Mouse (Mus musculus) hindbrain, embryonic 14.5 days (tissue): ENCODE measurements at regions not wholly inside any gene's neighbourhood (a gene's known extent, or its start where the extent isn't known, plus 50 kb on each side); places are given as distances from the start of the nearest gene placed in this dataset.

Source experiments
- ATAC-seq: fragments of 200-750 bp; cut with Nextera tagmentation; 2 replicates; pipeline ENCODE4 v1.8.0; 2017; ENCODE audit warnings: moderate number of reproducible peaks, mild to moderate bottlenecking, moderate TSS enrichment, moderate library complexity; ENCODE audit not compliant: low FRiP score
- DNase-seq: peaks from one replicate; pipeline ENCODE4 v3.0.0-alpha.2; 2015; ENCODE audit warnings: low spot score
- H3K27ac ChIP-seq: fragments of 300-500 bp; sonication (generic); 2 replicates; pipeline ENCODE4 v1.5.1; 2014; ENCODE audit warnings: mild to moderate bottlenecking, moderate library complexity
- H3K27me3 ChIP-seq: fragments of 300-500 bp; sonication (generic); 2 replicates; pipeline ENCODE4 v1.6.1; 2014; ENCODE audit warnings: mild to moderate bottlenecking, low read length, mixed read lengths; ENCODE audit not compliant: control insufficient read depth, insufficient read depth
- H3K36me3 ChIP-seq: fragments of 300-500 bp; sonication (generic); replicated peaks from 2 replicates; pipeline ENCODE4 v1.6.1; 2014; ENCODE audit not compliant: control insufficient read depth, insufficient read depth
- H3K4me1 ChIP-seq: fragments of 300-500 bp; sonication (generic); replicated peaks from 2 replicates; pipeline ENCODE4 v1.6.1; 2014; ENCODE audit warnings: antibody characterized with exemption, low read length, mixed read lengths; ENCODE audit not compliant: control insufficient read depth, insufficient read depth
- H3K4me2 ChIP-seq: fragments of 300-500 bp; sonication (generic); replicated peaks from 2 replicates; pipeline ENCODE4 v1.6.1; 2014; ENCODE audit warnings: mild to moderate bottlenecking, moderate library complexity
- H3K4me3 ChIP-seq: fragments of 300-500 bp; sonication (generic); replicated peaks from 2 replicates; pipeline ENCODE4 v1.5.1; 2014; ENCODE audit warnings: mild to moderate bottlenecking, low read length
- H3K9ac ChIP-seq: fragments of 300-500 bp; sonication (generic); 2 replicates; pipeline ENCODE4 v1.6.1; 2014
- H3K9me3 ChIP-seq: fragments of 300-500 bp; sonication (generic); 2 replicates; pipeline ENCODE4 v1.6.1; 2016; ENCODE audit warnings: low read length; ENCODE audit not compliant: control insufficient read depth
- WGBS: fragments of 180-500 bp; shearing (Covaris S2); extraction: QIAGEN DNeasy Blood & Tissue Kit; methylation state at CpG from one replicate; pipeline ENCODE4 v1.1.7; 2014; 5-methylcytosine and 5-hydroxymethylcytosine counted together

- peak; percentile 62; the same call in 1 of the 2 replicates for ATAC-seq
- H3K36me3 ChIP-seq, result no peaks in the 10 kb centered on the region
- H3K27ac ChIP-seq, result no peak overlapping the region
- no peak overlapping the region for H3K9ac ChIP-seq
- H3K27me3 ChIP-seq, result peaks cover 32% of the 10 kb centered on the region
- no peaks in the 10 kb centered on the region; the same call in 1 of the 2 replicates for H3K4me1 ChIP-seq
- no peak overlapping the region for H3K4me3 ChIP-seq
- WGBS, result 30% methylated on average over 8 of the region's 8 CpGs
- no peak for DNase-seq
- H3K4me2 ChIP-seq, result no peak overlapping the region
- no peaks in the 10 kb centered on the region for H3K9me3 ChIP-seq
These were observed 78.1 kb downstream of the Fam204a start for GRCm38 (mm10) chr19:60148313-60148965.

DNA sequence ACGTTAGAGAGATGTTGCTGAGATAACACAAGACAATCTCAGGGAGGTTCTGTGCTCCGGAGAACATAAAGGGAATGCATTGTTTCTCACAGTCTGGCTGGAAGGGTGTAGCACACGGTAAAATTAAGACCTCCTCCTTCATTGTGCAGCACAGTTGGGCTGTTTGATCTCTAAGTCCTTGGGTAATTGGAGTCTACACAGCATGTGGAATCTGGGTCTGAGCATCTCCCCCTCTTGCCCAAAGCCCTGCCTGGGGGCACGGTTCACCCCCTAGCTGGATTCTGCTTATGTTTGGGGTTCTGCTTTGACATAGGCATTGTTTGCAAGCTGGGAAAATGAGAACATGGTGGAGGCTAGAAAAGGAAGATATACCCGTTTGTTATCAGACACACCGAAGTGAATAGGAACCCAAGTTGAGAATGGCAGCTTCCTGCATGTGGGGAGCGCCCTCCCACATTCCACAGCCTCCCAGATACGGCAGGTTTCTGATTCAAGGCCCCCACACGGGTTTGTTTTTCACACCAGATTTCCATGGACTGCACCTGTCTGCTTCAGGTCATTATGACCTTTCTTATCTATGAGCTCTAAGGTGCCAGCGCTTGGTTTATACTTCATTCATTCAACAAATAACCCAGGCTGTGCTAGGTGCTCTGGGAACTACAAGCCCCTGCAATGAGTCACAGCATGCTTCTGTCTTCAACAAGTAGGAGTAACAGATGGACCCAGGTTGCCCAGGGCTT is 79.9 kb downstream of the Fam204a start:
- WGBS, result 41% methylated on average over 10 of the region's 10 CpGs
- no peak for ATAC-seq
- no peak overlapping the region for H3K27ac ChIP-seq
- peaks cover 32% of the 10 kb centered on the region for H3K27me3 ChIP-seq
- no peaks in the 10 kb centered on the region for H3K9me3 ChIP-seq
- DNase-seq, result no peak
- no peaks in the 10 kb centered on the region; the same call in 1 of the 2 replicates for H3K4me1 ChIP-seq
- H3K9ac ChIP-seq, result no peak overlapping the region
- no peak overlapping the region for H3K4me2 ChIP-seq
- H3K36me3 ChIP-seq, result no peaks in the 10 kb centered on the region
- H3K4me3 ChIP-seq, result no peak overlapping the region

GRCm38 (mm10) chr19:60145242-60145641 is 81.3 kb downstream of the Fam204a start:
- no peak overlapping the region for H3K27ac ChIP-seq
- no peak for ATAC-seq
- no peak overlapping the region for H3K9ac ChIP-seq
- H3K4me1 ChIP-seq, result no peaks in the 10 kb centered on the region; the same call in 1 of the 2 replicates
- H3K27me3 ChIP-seq, result peaks cover 32% of the 10 kb centered on the region
- no peak overlapping the region for H3K4me2 ChIP-seq
- H3K4me3 ChIP-seq, result no peak overlapping the region
- DNase-seq, result no peak
- no peaks in the 10 kb centered on the region for H3K9me3 ChIP-seq
- H3K36me3 ChIP-seq, result no peaks in the 10 kb centered on the region
- WGBS, result 93% methylated on average over 5 of the region's 5 CpGs

- H3K4me1 ChIP-seq, result no peaks in the 10 kb centered on the region; the same call in 1 of the 2 replicates
- 12% methylated on average over 20 of the region's 20 CpGs for WGBS
- H3K9ac ChIP-seq, result no peak overlapping the region
- peaks cover 32% of the 10 kb centered on the region for H3K27me3 ChIP-seq
- peak overlapping the region; percentile 12; the same call in 1 of the 2 replicates for H3K4me3 ChIP-seq
- no peaks in the 10 kb centered on the region for H3K9me3 ChIP-seq
- no peak overlapping the region for H3K27ac ChIP-seq
- ATAC-seq, result no peak; the same call in 1 of the 2 replicates
- peak overlapping the region; percentile 36 for H3K4me2 ChIP-seq
- peak; percentile 94 for DNase-seq
- no peaks in the 10 kb centered on the region for H3K36me3 ChIP-seq
These were observed 82.0 kb downstream of the Fam204a start for GRCm38 (mm10) chr19:60144336-60144989.

GRCm38 (mm10) chr19:60138881-60139280 is 87.6 kb downstream of the Fam204a start:
- no peaks in the 10 kb centered on the region for H3K9me3 ChIP-seq
- no peak overlapping the region for H3K9ac ChIP-seq
- 79% methylated on average over 2 of the region's 2 CpGs for WGBS
- H3K4me2 ChIP-seq, result no peak overlapping the region
- H3K4me1 ChIP-seq, result no peaks in the 10 kb centered on the region
- H3K27me3 ChIP-seq, result no peaks in the 10 kb centered on the region; the same call in 1 of the 2 replicates
- ATAC-seq (no peak), DNase-seq (no peak)
- no peaks in the 10 kb centered on the region for H3K36me3 ChIP-seq
- no peak overlapping the region for H3K27ac ChIP-seq
- no peak overlapping the region for H3K4me3 ChIP-seq

- H3K36me3 ChIP-seq, result no peaks in the 10 kb centered on the region
- ATAC-seq, result no peak
- H3K9ac ChIP-seq, result no peak overlapping the region
- no peak for DNase-seq
- H3K4me3 ChIP-seq, result no peak overlapping the region
- no peaks in the 10 kb centered on the region for H3K4me1 ChIP-seq
- WGBS, result 95% methylated on average over 1 of the region's 1 CpGs
- H3K9me3 ChIP-seq, result no peaks in the 10 kb centered on the region
- no peaks in the 10 kb centered on the region for H3K27me3 ChIP-seq
- H3K4me2 ChIP-seq, result no peak overlapping the region
- H3K27ac ChIP-seq, result no peak overlapping the region
These were observed 90.0 kb downstream of the Fam204a start for GRCm38 (mm10) chr19:60136491-60136890.

GRCm38 (mm10) chr19:60134447-60135328 is 91.8 kb downstream of the Fam204a start:
- Histone ChIP-seq H3K27me3 (no peaks in the 10 kb centered on the region), H3K9me3 (no peaks in the 10 kb centered on the region), H3K27ac (no peak overlapping the region), H3K9ac (no peak overlapping the region), H3K4me1 (no peaks in the 10 kb centered on the region), H3K4me3 (no peak overlapping the region), H3K4me2 (no peak overlapping the region), H3K36me3 (no peaks in the 10 kb centered on the region)
- DNase-seq, result no peak
- WGBS, result 80% methylated on average over 4 of the region's 4 CpGs
- no peak for ATAC-seq

- Histone ChIP-seq H3K4me2 (no peak overlapping the region), H3K4me3 (no peak overlapping the region), H3K4me1 (no peaks in the 10 kb centered on the region), H3K27me3 (no peaks in the 10 kb centered on the region), H3K36me3 (no peaks in the 10 kb centered on the region), H3K9ac (no peak overlapping the region), H3K27ac (no peak overlapping the region), H3K9me3 (no peaks in the 10 kb centered on the region)
- DNase-seq, result no peak
- WGBS, result 96% methylated on average over 2 of the region's 2 CpGs
- no peak for ATAC-seq
These were observed 96.9 kb downstream of the Fam204a start for GRCm38 (mm10) chr19:60129635-60130034.
